Mouse (Mus musculus) hindbrain, embryonic 12.5 days (tissue): ENCODE measurements around the gene Utp6. TPM values are rescaled to one million over a fixed set of nuclear protein-coding genes. Genes with fewer than 3 reads are reported as not detected.
"Not testable (repeated sequence)": the region's sequence is repeated elsewhere in the genome, so short reads cannot be mapped to it uniquely, and the experiment has no call there.

Source experiments
- ATAC-seq: fragments of 200-750 bp; cut with Nextera tagmentation; 2 replicates; pipeline ENCODE4 v1.8.0; 2017; ENCODE audit warnings: moderate TSS enrichment; ENCODE audit not compliant: low FRiP score
- H3K27ac ChIP-seq: fragments of 300-500 bp; sonication (generic); 2 replicates; pipeline ENCODE4 v1.5.1; 2016; ENCODE audit warnings: mild to moderate bottlenecking
- H3K27me3 ChIP-seq: fragments of 300-500 bp; sonication (generic); 2 replicates; pipeline ENCODE4 v1.6.1; 2016; ENCODE audit warnings: mild to moderate bottlenecking
- H3K36me3 ChIP-seq: fragments of 300-500 bp; sonication (generic); 2 replicates; pipeline ENCODE4 v1.6.1; 2016; ENCODE audit warnings: mild to moderate bottlenecking
- H3K4me1 ChIP-seq: fragments of 300-500 bp; sonication (generic); 2 replicates; pipeline ENCODE4 v1.6.1; 2016
- H3K4me2 ChIP-seq: fragments of 300-500 bp; sonication (generic); replicated peaks from 2 replicates; pipeline ENCODE4 v1.6.1; 2016; ENCODE audit warnings: mild to moderate bottlenecking
- H3K4me3 ChIP-seq: fragments of 300-500 bp; sonication (generic); 2 replicates; pipeline ENCODE4 v1.5.1; 2016; ENCODE audit warnings: mild to moderate bottlenecking
- H3K9ac ChIP-seq: fragments of 300-500 bp; sonication (generic); 2 replicates; pipeline ENCODE4 v1.6.1; 2016; ENCODE audit warnings: mild to moderate bottlenecking, moderate library complexity
- H3K9me3 ChIP-seq: fragments of 300-500 bp; sonication (generic); replicated peaks from 2 replicates; pipeline ENCODE4 v1.6.1; 2016; ENCODE audit warnings: mild to moderate bottlenecking
- WGBS: fragments of 180-500 bp; shearing (Covaris S2); methylation state at CpG from one replicate; pipeline ENCODE4 v1.1.7; 2016; 5-methylcytosine and 5-hydroxymethylcytosine counted together
- polyA plus RNA-seq: library from polyadenylated mRNA; unstranded; fragments of >200 nt; fragmentation: Nextera tagmentation; extraction: Ambion mirVana; gene quantifications from 2 replicates; pipeline ENCODE4 v1.2.1, GENCODE M21; 2016

Gene Utp6
- polyA plus RNA-seq, result 50.6 and 66.1 TPM in 2 replicates

DNA sequence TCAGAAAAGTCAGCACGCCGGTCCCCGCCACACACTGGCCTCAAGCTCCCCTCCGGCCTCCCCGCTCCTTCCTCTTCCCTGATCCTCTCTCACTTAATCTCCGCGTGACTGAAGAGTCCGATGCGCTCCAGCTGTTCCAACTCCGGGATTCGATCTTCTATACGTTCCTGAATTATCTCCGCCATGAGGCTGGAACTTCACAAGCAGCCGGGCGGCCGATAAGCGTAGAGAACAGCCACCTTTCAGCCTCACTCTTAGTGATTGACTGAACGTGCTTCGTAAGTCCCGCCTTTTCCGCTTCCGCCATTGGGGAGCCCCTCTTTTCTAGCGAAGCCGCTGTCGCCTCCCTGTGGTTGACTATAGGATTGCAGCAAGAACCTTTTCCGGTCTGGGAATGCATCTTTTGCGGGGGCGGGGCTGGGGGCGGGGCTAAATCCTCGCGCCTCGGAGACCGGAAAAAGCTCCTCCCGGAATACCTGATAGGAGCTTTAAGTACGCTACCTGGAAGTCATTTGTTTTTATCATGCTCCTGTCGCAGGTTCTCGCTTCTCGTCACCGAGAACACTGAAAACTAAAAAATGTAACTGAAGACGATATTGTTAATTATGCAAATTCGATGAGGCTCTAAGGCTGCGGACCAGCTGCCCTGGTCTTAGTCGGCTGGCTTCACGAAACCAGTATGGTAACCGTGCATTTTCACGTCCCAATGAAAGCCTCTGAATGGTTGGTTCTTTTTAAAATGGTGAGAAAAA is at the start of gene Utp6:
Gene Utp6 (minus strand): TSS at position 266 of the 752 bp plus-strand sequence.
- Histone ChIP-seq H3K4me3 (peak within 1 kb of the TSS; percentile 53), H3K9me3 (no peaks in the 10 kb centered on the region), H3K36me3 (peaks cover 23% of the 10 kb centered on the region), H3K9ac (peak within 1 kb of the TSS; percentile 57), H3K27ac (0 out of 2 replicates have a peak within 1 kb of the TSS, but pooled peaks have one; percentile 25), H3K4me1 (peaks cover 8% of the 10 kb centered on the region), H3K27me3 (peaks cover 7% of the 10 kb centered on the region; the same call in 1 of the 2 replicates), H3K4me2 (peak within 1 kb of the TSS; percentile 66)
- WGBS, result under 1% methylated on average over 46 of the region's 46 CpGs
- peak; percentile 95 for ATAC-seq

DNA sequence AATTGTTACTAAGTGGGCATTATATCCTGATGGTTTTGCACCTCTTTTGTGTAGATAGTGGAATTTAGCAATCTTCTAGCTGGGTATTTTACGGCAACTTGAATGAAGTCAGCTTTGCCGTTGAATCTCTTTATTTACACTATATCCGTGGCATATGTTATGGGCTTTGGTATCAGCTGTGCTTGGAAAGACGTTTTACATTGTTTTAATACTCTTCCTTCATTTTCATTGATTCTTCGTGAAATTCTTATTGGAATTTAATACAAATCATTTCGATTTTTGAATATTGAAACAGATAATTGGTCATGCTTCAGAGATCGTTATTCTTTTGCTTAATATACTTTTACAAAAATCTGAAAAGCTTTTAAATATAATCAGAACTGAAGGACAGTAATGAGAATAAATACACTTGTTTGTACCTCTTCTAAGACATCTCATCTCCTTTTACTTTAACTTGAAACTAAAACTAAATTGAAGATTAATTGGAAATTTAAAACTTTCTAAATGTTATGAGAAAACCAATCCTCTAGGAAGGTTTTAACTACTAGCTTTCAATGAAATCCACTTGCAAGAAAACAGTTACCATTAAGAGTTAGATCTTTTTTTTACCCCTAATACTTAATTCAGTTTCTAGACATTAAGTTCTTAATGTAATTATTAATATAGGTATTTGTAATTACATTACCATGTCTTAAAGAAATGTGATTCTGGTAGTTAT is 32.2 kb upstream of the Utp6 start:
- Histone ChIP-seq H3K4me3 (peak overlapping the region; percentile 72), H3K27me3 (no peaks in the 10 kb centered on the region), H3K4me2 (peak overlapping the region; percentile 60), H3K9ac (peak overlapping the region; percentile 96), H3K9me3 (no peaks in the 10 kb centered on the region), H3K27ac (no peak overlapping the region), H3K36me3 (peaks cover 13% of the 10 kb centered on the region), H3K4me1 (no peaks in the 10 kb centered on the region)
- ATAC-seq, result no peak
- WGBS, result 6% methylated on average over 7 of the region's 7 CpGs

GRCm38 (mm10) chr11:79993356-79994270 is 31.4 kb upstream of the Utp6 start:
- Histone ChIP-seq H3K4me3 (peak overlapping the region; percentile 72), H3K27ac (peak overlapping the region; percentile 96), H3K27me3 (no peaks in the 10 kb centered on the region), H3K36me3 (peaks cover 11% of the 10 kb centered on the region), H3K9me3 (no peaks in the 10 kb centered on the region), H3K4me2 (peak overlapping the region; percentile 60), H3K4me1 (no peaks in the 10 kb centered on the region), H3K9ac (peak overlapping the region; percentile 96)
- ATAC-seq, result peak; percentile 59
- WGBS, result under 1% methylated on average over 46 of the region's 74 CpGs

DNA sequence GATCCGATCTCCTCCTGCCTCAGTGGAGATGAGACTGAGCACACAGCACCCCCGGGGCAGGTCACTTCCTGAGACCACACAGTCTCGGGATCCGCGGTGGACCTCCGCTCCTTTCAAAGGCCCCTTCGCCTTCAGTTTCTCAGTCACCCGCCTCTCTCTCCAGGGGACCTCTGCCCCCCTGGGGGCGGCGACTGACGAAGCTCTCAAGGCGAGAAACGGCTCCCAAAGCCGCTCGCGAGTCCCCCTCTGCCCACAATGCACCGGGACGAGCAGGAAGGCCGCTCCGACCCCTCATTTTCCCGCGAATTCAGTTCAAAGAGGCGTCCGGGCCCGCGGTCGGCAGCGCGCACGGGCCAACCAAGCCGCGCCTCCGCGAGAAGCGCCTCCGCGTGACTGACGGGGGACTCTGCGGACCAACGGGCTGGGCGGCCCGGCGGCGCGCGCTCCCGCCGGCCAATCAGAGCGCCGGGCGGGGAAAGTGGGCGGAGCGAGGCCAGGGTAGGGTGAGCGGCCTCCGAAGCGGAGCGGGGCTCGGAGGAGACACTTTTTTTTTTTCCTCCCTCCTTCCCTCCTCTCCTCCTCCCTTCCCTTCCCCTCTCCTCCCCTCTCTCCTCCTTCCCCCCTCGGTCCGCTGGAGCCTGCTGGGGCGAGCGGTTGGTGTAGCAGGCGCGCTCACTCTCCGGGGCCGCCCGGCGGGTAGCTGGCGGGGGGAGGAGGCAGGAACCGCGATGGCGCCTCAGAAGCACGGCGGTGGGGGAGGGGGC is 30.6 kb upstream of the Utp6 start, which contains the start of gene Suz12:
Gene Suz12 (plus strand): TSS at position 515 of the 764 bp plus-strand sequence.
- peak within 1 kb of the TSS; percentile 96 for H3K27ac ChIP-seq
- peaks cover 11% of the 10 kb centered on the region for H3K36me3 ChIP-seq
- peak within 1 kb of the TSS; percentile 77 for H3K4me2 ChIP-seq
- no peaks in the 10 kb centered on the region for H3K9me3 ChIP-seq
- ATAC-seq, result peak; percentile 94
- no peaks in the 10 kb centered on the region for H3K27me3 ChIP-seq
- peak within 1 kb of the TSS; percentile 96 for H3K9ac ChIP-seq
- H3K4me1 ChIP-seq, result no peaks in the 10 kb centered on the region
- peak within 1 kb of the TSS; percentile 72 for H3K4me3 ChIP-seq
- under 1% methylated on average over 70 of the region's 74 CpGs for WGBS

DNA sequence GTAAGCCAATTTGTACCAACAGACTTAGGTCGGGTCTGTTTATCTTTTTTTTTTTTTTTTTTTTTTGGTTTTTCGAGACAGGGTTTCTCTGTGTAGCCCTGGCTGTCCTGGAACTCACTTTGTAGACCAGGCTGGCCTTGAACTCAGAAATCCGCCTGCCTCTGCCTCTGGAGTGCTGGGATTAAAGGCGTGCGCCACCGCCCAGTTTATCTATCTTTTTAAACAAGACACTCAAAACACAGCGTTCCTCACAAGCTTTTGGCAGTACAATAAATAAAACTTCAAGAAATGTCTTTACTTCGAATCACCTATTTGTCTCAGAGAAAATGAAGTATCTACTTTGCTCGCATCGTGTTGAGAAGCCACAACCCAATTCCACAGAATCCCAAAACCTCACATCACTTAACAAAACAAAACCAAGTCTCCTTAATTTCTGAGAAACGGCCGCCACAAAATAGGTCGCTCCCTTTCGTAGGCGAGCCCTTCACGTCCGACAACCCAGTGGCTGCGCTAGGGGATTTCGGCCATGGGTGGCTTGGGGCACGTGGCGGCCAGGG is 29.9 kb upstream of the Utp6 start:
- Histone ChIP-seq H3K9me3 (no peaks in the 10 kb centered on the region), H3K9ac (peak overlapping the region; percentile 76), H3K4me1 (no peaks in the 10 kb centered on the region), H3K36me3 (peaks cover 11% of the 10 kb centered on the region), H3K27ac (peak overlapping the region; percentile 84), H3K4me2 (peak overlapping the region; percentile 77), H3K27me3 (no peaks in the 10 kb centered on the region), H3K4me3 (peak overlapping the region; percentile 72)
- ATAC-seq, result no peak
- WGBS, result 34% methylated on average over 20 of the region's 21 CpGs

DNA sequence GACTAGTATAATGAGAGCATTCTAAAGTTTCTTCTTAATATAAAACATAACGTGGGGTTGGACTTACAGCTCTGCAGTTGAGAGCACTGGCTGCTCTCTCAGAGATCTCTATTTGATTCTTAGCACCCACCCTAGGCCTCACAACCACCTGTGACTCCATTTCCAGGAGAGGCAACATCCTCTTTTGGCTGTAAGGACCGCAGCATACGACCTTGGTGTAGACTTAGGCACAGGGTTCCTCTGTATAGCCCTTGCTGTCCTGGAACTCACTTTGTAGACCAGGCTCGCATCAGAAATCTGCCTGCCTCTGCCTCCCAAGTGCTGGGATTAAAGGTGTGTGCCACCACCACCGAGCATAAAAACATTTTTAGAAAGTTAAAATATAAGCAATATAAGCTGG is 29.4 kb upstream of the Utp6 start:
- WGBS, result 95% methylated on average over 5 of the region's 5 CpGs
- H3K9ac ChIP-seq, result no peak overlapping the region
- no peaks in the 10 kb centered on the region for H3K9me3 ChIP-seq
- H3K27me3 ChIP-seq, result no peaks in the 10 kb centered on the region
- H3K4me3 ChIP-seq, result no peak overlapping the region
- peaks cover 7% of the 10 kb centered on the region for H3K36me3 ChIP-seq
- no peak overlapping the region for H3K27ac ChIP-seq
- no peak overlapping the region for H3K4me2 ChIP-seq
- ATAC-seq, result no peak
- no peaks in the 10 kb centered on the region for H3K4me1 ChIP-seq

DNA sequence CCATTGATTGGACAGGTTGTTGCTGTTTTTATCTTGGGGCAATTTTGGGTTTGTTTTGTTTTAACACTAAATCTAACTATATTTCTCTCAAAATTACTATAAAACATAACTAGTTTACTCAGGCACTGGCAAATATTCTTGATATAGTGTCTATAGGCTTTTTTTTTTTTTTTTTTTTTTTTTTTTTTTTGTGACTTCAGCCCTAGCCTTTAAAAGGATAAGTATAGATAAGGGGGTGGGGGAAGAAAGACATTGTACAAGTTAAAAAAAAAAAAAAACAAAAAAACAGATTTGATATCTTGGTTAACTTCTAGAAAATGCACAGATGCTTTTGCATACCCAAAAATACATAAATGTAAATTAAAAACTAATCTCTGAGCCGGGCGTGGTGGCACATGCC is 27.9 kb upstream of the Utp6 start:
- H3K4me3 ChIP-seq, result no peak overlapping the region
- no peaks in the 10 kb centered on the region for H3K9me3 ChIP-seq
- no peak overlapping the region for H3K4me2 ChIP-seq
- no peak overlapping the region for H3K27ac ChIP-seq
- H3K36me3 ChIP-seq, result no peaks in the 10 kb centered on the region
- no peak overlapping the region for H3K9ac ChIP-seq
- H3K27me3 ChIP-seq, result no peaks in the 10 kb centered on the region
- 87% methylated on average over 2 of the region's 2 CpGs for WGBS
- no peak for ATAC-seq
- H3K4me1 ChIP-seq, result no peaks in the 10 kb centered on the region

DNA sequence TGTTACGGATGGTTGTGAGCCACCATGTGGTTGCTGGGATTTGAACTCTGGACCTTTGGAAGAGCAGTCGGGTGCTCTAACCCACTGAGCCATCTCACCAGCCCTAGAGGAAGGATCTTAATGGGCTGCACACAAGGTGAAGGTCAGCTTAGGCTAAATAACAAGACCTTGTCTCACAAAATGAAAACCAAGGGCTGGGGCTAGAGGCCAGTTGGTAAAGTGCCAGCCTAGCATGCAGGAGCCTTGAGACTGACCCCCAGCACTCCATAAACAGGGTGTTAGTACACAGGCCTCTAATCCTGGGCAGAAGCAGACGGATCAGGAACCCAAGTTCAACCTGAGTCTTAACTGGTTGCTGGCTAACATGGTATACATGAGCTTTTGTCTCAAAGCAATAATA is 25.7 kb upstream of the Utp6 start:
- Histone ChIP-seq H3K4me3 (no peak overlapping the region), H3K4me2 (no peak overlapping the region), H3K36me3 (no peaks in the 10 kb centered on the region), H3K27ac (no peak overlapping the region), H3K9ac (no peak overlapping the region), H3K4me1 (no peaks in the 10 kb centered on the region), H3K27me3 (no peaks in the 10 kb centered on the region), H3K9me3 (no peaks in the 10 kb centered on the region)
- ATAC-seq, result no peak
- WGBS, result 87% methylated on average over 3 of the region's 3 CpGs

GRCm38 (mm10) chr11:79986886-79987285 is 24.7 kb upstream of the Utp6 start:
- Histone ChIP-seq H3K9ac (no peak overlapping the region), H3K9me3 (no peaks in the 10 kb centered on the region), H3K27me3 (no peaks in the 10 kb centered on the region), H3K4me3 (no peak overlapping the region), H3K4me1 (no peaks in the 10 kb centered on the region), H3K4me2 (no peak overlapping the region), H3K36me3 (no peaks in the 10 kb centered on the region), H3K27ac (no peak overlapping the region)
- WGBS, result 92% methylated on average over 4 of the region's 4 CpGs
- no peak for ATAC-seq

- not testable (repeated sequence) for H3K9me3 ChIP-seq, H3K4me2 ChIP-seq, H3K9ac ChIP-seq, H3K27ac ChIP-seq, H3K4me3 ChIP-seq, H3K36me3 ChIP-seq, ATAC-seq
- peaks cover 22% of the 10 kb centered on the region for H3K27me3 ChIP-seq
- peaks cover 11% of the 10 kb centered on the region for H3K4me1 ChIP-seq
- WGBS, result 100% methylated on average over 3 of the region's 4 CpGs
Measured at GRCm38 (mm10) chr11:79977747-79978146, 15.6 kb upstream of the Utp6 start.

GRCm38 (mm10) chr11:79977061-79977460 is 14.9 kb upstream of the Utp6 start:
- WGBS, result 95% methylated on average over 14 of the region's 14 CpGs
- H3K4me1 ChIP-seq, result peaks cover 11% of the 10 kb centered on the region
- ATAC-seq, result not testable (repeated sequence)

More at GRCm38 (mm10) chr11:79977061-79977460, 14.9 kb upstream of the Utp6 start:
- not testable (repeated sequence) for H3K4me2 ChIP-seq, H3K4me3 ChIP-seq, H3K9me3 ChIP-seq, H3K27ac ChIP-seq, H3K9ac ChIP-seq, H3K36me3 ChIP-seq
- H3K27me3 ChIP-seq, result peaks cover 22% of the 10 kb centered on the region
